Mouse (Mus musculus): ENCODE data around the gene Selenow. TPM values are rescaled to one million over a fixed set of nuclear protein-coding genes. Genes with fewer than 3 reads are reported as not detected.

Selenow gene
- total and polyA plus RNA-seq, 3 experiments: 170 to 325 (median 195) TPM

DNA sequence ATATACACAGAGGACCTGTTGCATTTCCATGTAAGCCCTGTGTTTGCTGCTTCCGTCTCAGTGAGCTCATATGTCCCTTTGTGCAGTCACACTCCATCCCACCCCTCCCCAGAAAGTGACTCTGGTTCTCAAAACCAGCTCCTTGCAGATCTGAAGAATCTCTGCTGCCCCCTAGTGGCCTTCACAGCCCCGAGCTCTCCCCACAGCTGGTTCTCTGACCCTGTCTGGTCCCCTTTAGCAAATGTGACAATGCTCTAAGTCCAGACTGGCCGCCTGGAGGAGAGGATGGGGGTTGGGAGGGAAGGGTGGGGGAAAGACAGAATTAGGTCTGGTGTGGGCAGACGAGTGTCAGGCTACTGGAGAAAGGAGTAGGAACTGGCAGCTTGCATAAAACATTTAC, 10.0 kb downstream of the Selenow start:
- Histone ChIP-seq H3K36me3 (ENCODE audit: control insufficient read depth, insufficient read depth, low read length) (no peaks in the 10 kb centered on the region), H3K4me1 (ENCODE audit: control insufficient read depth, insufficient read depth, low read length) (peaks cover 1% of the 10 kb centered on the region; the same call in 1 of the 2 replicates), H3K27me3 (ENCODE audit: control insufficient read depth, insufficient read depth, low read length) (no peaks in the 10 kb centered on the region), H3K79me2 (replicated peaks; ENCODE audit: control insufficient read depth, insufficient read depth, low read length) (no peaks in the 10 kb centered on the region), H3K9ac (ENCODE audit: low read depth, low read length) (no peak overlapping the region), H3K27ac (no peak overlapping the region), H3K4me3 (no peak overlapping the region)
- TF ChIP-seq CTCF (IDR thresholded peaks at IDR 0.05): peak; percentile 82
- TF ChIP-seq EP300 (IDR thresholded peaks at IDR 0.05; ENCODE audit: insufficient read depth, low read depth, low read length): no peak
- TF ChIP-seq POLR2A (IDR thresholded peaks at IDR 0.05; ENCODE audit: insufficient read depth, low read depth, low read length): no peak
- intact Hi-C loops (cut with DNase I): no loop called here
- peak; percentile 56 to 70 for DNase-seq
- 2% methylated on average over 4 of the region's 4 CpGs for WGBS

DNA sequence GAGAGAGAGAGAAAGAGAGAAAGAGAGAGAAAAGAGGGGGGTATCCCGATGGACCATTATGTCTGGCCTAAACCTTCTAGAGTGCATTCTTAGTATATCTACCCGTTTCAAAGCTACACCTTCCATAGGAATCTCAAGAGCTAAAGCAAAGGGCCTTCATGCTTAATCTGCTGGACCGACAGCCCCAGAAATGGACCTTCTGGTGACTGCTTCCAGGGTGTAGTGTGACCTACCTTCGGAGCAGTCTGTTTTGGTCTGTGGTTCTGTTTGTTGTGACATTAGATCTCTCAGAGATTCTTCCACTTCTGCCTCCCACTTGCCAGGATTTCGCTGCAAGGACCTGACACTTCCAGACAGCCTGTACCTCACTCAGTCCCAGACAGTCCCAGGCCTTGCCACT, 11.7 kb downstream of the Selenow start:
- Histone ChIP-seq H3K36me3 (ENCODE audit: control insufficient read depth, insufficient read depth, low read length) (no peaks in the 10 kb centered on the region), H3K9ac (ENCODE audit: low read depth, low read length) (no peak overlapping the region), H3K27me3 (ENCODE audit: control insufficient read depth, insufficient read depth, low read length) (no peaks in the 10 kb centered on the region), H3K4me3 (no peak overlapping the region), H3K27ac (no peak overlapping the region), H3K4me1 (ENCODE audit: control insufficient read depth, insufficient read depth, low read length) (peaks cover 1% of the 10 kb centered on the region; the same call in 1 of the 2 replicates), H3K79me2 (replicated peaks; ENCODE audit: control insufficient read depth, insufficient read depth, low read length) (no peaks in the 10 kb centered on the region)
- DNase-seq: no peak
- intact Hi-C loops (cut with DNase I): no loop called here
- 77% methylated on average over 5 of the region's 5 CpGs for WGBS
- TF ChIP-seq CTCF (IDR thresholded peaks at IDR 0.05) (no peak), EP300 (IDR thresholded peaks at IDR 0.05; ENCODE audit: insufficient read depth, low read depth, low read length) (no peak), POLR2A (IDR thresholded peaks at IDR 0.05; ENCODE audit: insufficient read depth, low read depth, low read length) (no peak)

- Histone ChIP-seq H3K27ac (no peak overlapping the region), H3K27me3 (ENCODE audit: control insufficient read depth, insufficient read depth, low read length) (no peaks in the 10 kb centered on the region), H3K79me2 (replicated peaks; ENCODE audit: control insufficient read depth, insufficient read depth, low read length) (no peaks in the 10 kb centered on the region), H3K4me1 (ENCODE audit: control insufficient read depth, insufficient read depth, low read length) (no peaks in the 10 kb centered on the region), H3K4me3 (no peak overlapping the region), H3K36me3 (ENCODE audit: control insufficient read depth, insufficient read depth, low read length) (no peaks in the 10 kb centered on the region), H3K9ac (ENCODE audit: low read depth, low read length) (no peak overlapping the region)
- TF ChIP-seq CTCF (IDR thresholded peaks at IDR 0.05) (no peak), POLR2A (IDR thresholded peaks at IDR 0.05; ENCODE audit: insufficient read depth, low read depth, low read length) (no peak), EP300 (IDR thresholded peaks at IDR 0.05; ENCODE audit: insufficient read depth, low read depth, low read length) (no peak)
- intact Hi-C loops (cut with DNase I): no loop called here
- WGBS: 61% methylated on average over 8 of the region's 8 CpGs
- DNase-seq: no peak
These were observed 14.1 kb downstream of the Selenow start for GRCm38 (mm10) chr7:15907971-15908590.

- Histone ChIP-seq H3K27me3 (ENCODE audit: control insufficient read depth, insufficient read depth, low read length) (no peaks in the 10 kb centered on the region), H3K27ac (no peak overlapping the region), H3K4me3 (no peak overlapping the region), H3K79me2 (replicated peaks; ENCODE audit: control insufficient read depth, insufficient read depth, low read length) (no peaks in the 10 kb centered on the region), H3K36me3 (ENCODE audit: control insufficient read depth, insufficient read depth, low read length) (no peaks in the 10 kb centered on the region), H3K9ac (ENCODE audit: low read depth, low read length) (no peak overlapping the region), H3K4me1 (ENCODE audit: control insufficient read depth, insufficient read depth, low read length) (no peaks in the 10 kb centered on the region)
- DNase-seq: no peak
- WGBS: 63% methylated on average over 1 of the region's 1 CpGs
- TF ChIP-seq EP300 (IDR thresholded peaks at IDR 0.05; ENCODE audit: insufficient read depth, low read depth, low read length) (no peak), CTCF (IDR thresholded peaks at IDR 0.05) (no peak), POLR2A (IDR thresholded peaks at IDR 0.05; ENCODE audit: insufficient read depth, low read depth, low read length) (no peak)
- intact Hi-C loops (cut with DNase I): no loop called here
These were observed 15.6 kb downstream of the Selenow start for GRCm38 (mm10) chr7:15906602-15907001.

- TF ChIP-seq EP300 (IDR thresholded peaks at IDR 0.05; ENCODE audit: insufficient read depth, low read depth, low read length) (no peak), POLR2A (IDR thresholded peaks at IDR 0.05; ENCODE audit: insufficient read depth, low read depth, low read length) (no peak), CTCF (IDR thresholded peaks at IDR 0.05) (no peak)
- Histone ChIP-seq H3K36me3 (ENCODE audit: control insufficient read depth, insufficient read depth, low read length) (no peaks in the 10 kb centered on the region), H3K79me2 (replicated peaks; ENCODE audit: control insufficient read depth, insufficient read depth, low read length) (no peaks in the 10 kb centered on the region), H3K4me3 (no peak overlapping the region), H3K27ac (no peak overlapping the region), H3K9ac (ENCODE audit: low read depth, low read length) (no peak overlapping the region), H3K27me3 (ENCODE audit: control insufficient read depth, insufficient read depth, low read length) (no peaks in the 10 kb centered on the region), H3K4me1 (ENCODE audit: control insufficient read depth, insufficient read depth, low read length) (no peaks in the 10 kb centered on the region)
- 76% methylated on average over 7 of the region's 7 CpGs for whole genome bisulfite sequencing
- no peak for DNase-seq
- intact Hi-C loops (cut with DNase I): loop anchor here (1.0 kb wide), 1 partner anchor 12 kb away; no protein-coding TSS in a partner anchor
These were observed 16.3 kb downstream of the Selenow start for GRCm38 (mm10) chr7:15905861-15906260.

GRCm38 (mm10) chr7:15901366-15902048, 20.7 kb downstream of the Selenow start:
- H3K9ac ChIP-seq (ENCODE audit: low read depth, low read length): no peak overlapping the region
- no peak for DNase-seq
- WGBS: 72% methylated on average over 9 of the region's 9 CpGs
- H3K79me2 ChIP-seq (replicated peaks; ENCODE audit: control insufficient read depth, insufficient read depth, low read length): no peaks in the 10 kb centered on the region
- no peaks in the 10 kb centered on the region for H3K4me1 ChIP-seq (ENCODE audit: control insufficient read depth, insufficient read depth, low read length)
- no peak for TF ChIP-seq CTCF (IDR thresholded peaks at IDR 0.05)
- no peak for TF ChIP-seq POLR2A (IDR thresholded peaks at IDR 0.05; ENCODE audit: insufficient read depth, low read depth, low read length)
- no peak for TF ChIP-seq EP300 (IDR thresholded peaks at IDR 0.05; ENCODE audit: insufficient read depth, low read depth, low read length)
- no peaks in the 10 kb centered on the region for H3K36me3 ChIP-seq (ENCODE audit: control insufficient read depth, insufficient read depth, low read length)
- H3K27me3 ChIP-seq (ENCODE audit: control insufficient read depth, insufficient read depth, low read length): no peaks in the 10 kb centered on the region
- intact Hi-C loops (cut with DNase I): no loop called here
- no peak overlapping the region for H3K27ac ChIP-seq
- no peak overlapping the region for H3K4me3 ChIP-seq

All from heart, adult 2 months (tissue).